Mouse (Mus musculus) gastrocnemius, adult 2 months (tissue): ENCODE results near the gene Rbpj. TPM values are rescaled to one million over a fixed set of nuclear protein-coding genes. Genes with fewer than 3 reads are reported as not detected.
A peak's percentile ranks its signal among the peaks of the same experiment; 100 is the strongest.

Experiments
- DNase-seq: peaks from one replicate; pipeline ENCODE4 v3.0.0; 2022
- H3K27ac ChIP-seq: fragments of 200-600 bp; 2 replicates; pipeline ENCODE4 v1.8.1; 2022; ENCODE audit warnings: mild to moderate bottlenecking
- H3K4me3 ChIP-seq: fragments of 200-600 bp; 2 replicates; pipeline ENCODE4 v1.8.1; 2022; ENCODE audit warnings: mild to moderate bottlenecking, moderate library complexity
- CTCF ChIP-seq: fragments of 200-600 bp; IDR thresholded peaks from 2 replicates; pipeline ENCODE4 v1.8.1; 2022; ENCODE audit warnings: antibody characterized with exemption, mild to moderate bottlenecking, moderate library complexity
- intact Hi-C: fragments of 180-260 bp; cut with DNase I; formaldehyde crosslinking; loops from one replicate; pipeline ENCODE4 v1.15.1; 2025
- total RNA-seq, 2 experiments: library from RNA; stranded (reverse); gene quantifications; 2 replicates each; pipeline ENCODE4 v1.2.3; 2021

Gene Rbpj
- total RNA-seq, 2 experiments from 2014 or later, result 20.9 to 21.7 TPM

GRCm38 (mm10) chr5:53496846-53497549, 31.0 kb downstream of the Rbpj start:
- intact Hi-C loops, result no loop called here
- Histone ChIP-seq H3K27ac (peak overlapping the region; percentile 91; the same call in 1 of the 2 replicates), H3K4me3 (no peak overlapping the region)
- no peak for TF ChIP-seq CTCF
- peak; percentile 17 for DNase-seq

- intact Hi-C loops, result no loop called here
- peak; percentile 40 for DNase-seq
- no peak for TF ChIP-seq CTCF
Measured at GRCm38 (mm10) chr5:53499571-53499970, 33.6 kb downstream of the Rbpj start.

GRCm38 (mm10) chr5:53500509-53501145, 34.7 kb downstream of the Rbpj start:
- no peak for DNase-seq
- intact Hi-C loops, result no loop called here
- no peak overlapping the region for H3K4me3 ChIP-seq
- H3K27ac ChIP-seq, result 0 out of 2 replicates have a peak overlapping the region, but pooled peaks have one; percentile 10
- no peak for TF ChIP-seq CTCF

More at GRCm38 (mm10) chr5:53499571-53499970, 33.6 kb downstream of the Rbpj start:
- 0 out of 2 replicates have a peak overlapping the region, but pooled peaks have one; percentile 10 for H3K27ac ChIP-seq
- H3K4me3 ChIP-seq, result no peak overlapping the region

- H3K27ac ChIP-seq, result no peak overlapping the region
- H3K4me3 ChIP-seq, result no peak overlapping the region
- intact Hi-C loops, result no loop called here
- TF ChIP-seq CTCF, result no peak
- no peak for DNase-seq
Measured at GRCm38 (mm10) chr5:53503261-53503660, 37.3 kb downstream of the Rbpj start.

GRCm38 (mm10) chr5:53505751-53506150, 39.8 kb downstream of the Rbpj start:
- intact Hi-C loops, result loop anchor here (5.0 kb wide), 1 partner anchor 33 kb away; no protein-coding TSS in a partner anchor
- no peak for DNase-seq
- TF ChIP-seq CTCF, result no peak
- no peak overlapping the region for H3K4me3 ChIP-seq
- no peak overlapping the region for H3K27ac ChIP-seq

- Histone ChIP-seq H3K4me3 (no peak overlapping the region), H3K27ac (no peak overlapping the region)
- no peak for DNase-seq
- intact Hi-C loops, result loop anchor here (5.0 kb wide), 1 partner anchor 35 kb away; no protein-coding TSS in a partner anchor
- no peak for TF ChIP-seq CTCF
Measured at GRCm38 (mm10) chr5:53507371-53507770, 41.4 kb downstream of the Rbpj start.

- TF ChIP-seq CTCF, result no peak
- 0 out of 2 replicates have a peak overlapping the region, but pooled peaks have one; percentile 32 for H3K4me3 ChIP-seq
- peak; percentile 66 for DNase-seq
- intact Hi-C loops, result loop anchor here (5.0 kb wide), 1 partner anchor 37 kb away; no protein-coding TSS in a partner anchor
- peak overlapping the region; percentile 81 for H3K27ac ChIP-seq
Measured at GRCm38 (mm10) chr5:53509465-53509864, 43.5 kb downstream of the Rbpj start.

- no peak for DNase-seq
- 0 out of 2 replicates have a peak overlapping the region, but pooled peaks have one; percentile 32 for H3K4me3 ChIP-seq
- H3K27ac ChIP-seq, result peak overlapping the region; percentile 81
- TF ChIP-seq CTCF, result no peak
- intact Hi-C loops, result loop anchor here (5.0 kb wide), 2 partner anchors 38 to 77 kb away; no protein-coding TSS in a partner anchor
Measured at GRCm38 (mm10) chr5:53509927-53510326, 44.0 kb downstream of the Rbpj start.

GRCm38 (mm10) chr5:53511426-53511825, 45.5 kb downstream of the Rbpj start:
- no peak for DNase-seq

GRCm38 (mm10) chr5:53514959-53515612, 49.1 kb downstream of the Rbpj start:
- H3K27ac ChIP-seq, result no peak overlapping the region
- intact Hi-C loops, result loop anchor here (5.0 kb wide), 2 partner anchors 72 to 138 kb away; no protein-coding TSS in a partner anchor
- H3K4me3 ChIP-seq, result no peak overlapping the region
- DNase-seq, result no peak
- no peak for TF ChIP-seq CTCF

More at GRCm38 (mm10) chr5:53511426-53511825, 45.5 kb downstream of the Rbpj start:
- Histone ChIP-seq H3K4me3 (no peak overlapping the region), H3K27ac (peak overlapping the region; percentile 58)
- no peak for TF ChIP-seq CTCF
- intact Hi-C loops, result loop anchor here (5.0 kb wide), 1 partner anchor 76 kb away; no protein-coding TSS in a partner anchor

- DNase-seq, result no peak
- intact Hi-C loops, result loop anchor here (5.0 kb wide), 1 partner anchor 139 kb away; no protein-coding TSS in a partner anchor
- TF ChIP-seq CTCF, result no peak
- H3K27ac ChIP-seq, result peak overlapping the region; percentile 13; the same call in 1 of the 2 replicates
- no peak overlapping the region for H3K4me3 ChIP-seq
Measured at GRCm38 (mm10) chr5:53516482-53516881, 50.5 kb downstream of the Rbpj start.

GRCm38 (mm10) chr5:53517802-53518201, 51.9 kb downstream of the Rbpj start:
- intact Hi-C loops, result loop anchor here (5.0 kb wide), 1 partner anchor 141 kb away; no protein-coding TSS in a partner anchor

More at GRCm38 (mm10) chr5:53517802-53518201, 51.9 kb downstream of the Rbpj start:
- Histone ChIP-seq H3K4me3 (no peak overlapping the region), H3K27ac (peak overlapping the region; percentile 67)
- TF ChIP-seq CTCF, result no peak
- peak; percentile 38 for DNase-seq
